Mouse (Mus musculus) intestine, embryonic 16.5 days (tissue): ENCODE results near the gene Ubqln4. TPM values are rescaled to one million over a fixed set of nuclear protein-coding genes. Genes with fewer than 3 reads are reported as not detected.
A peak's percentile ranks its signal among the peaks of the same experiment; 100 is the strongest.

Experiments used
- ATAC-seq: fragments of 200-750 bp; cut with Nextera tagmentation; 2 replicates; pipeline ENCODE4 v1.8.0; 2017; ENCODE audit warnings: moderate TSS enrichment, moderate library complexity
- H3K27ac ChIP-seq: fragments of 300-500 bp; sonication (generic); 2 replicates; pipeline ENCODE4 v1.5.1; 2014; ENCODE audit warnings: mild to moderate bottlenecking, low read length
- H3K27me3 ChIP-seq: fragments of 300-500 bp; sonication (generic); replicated peaks from 2 replicates; pipeline ENCODE4 v1.6.1; 2014; ENCODE audit warnings: low read length, control low read depth, mixed read lengths; ENCODE audit not compliant: control insufficient read depth, insufficient read depth
- H3K36me3 ChIP-seq: fragments of 300-500 bp; sonication (generic); 2 replicates; pipeline ENCODE4 v1.6.1; 2014; ENCODE audit warnings: low read length, control low read depth; ENCODE audit not compliant: control insufficient read depth, insufficient read depth
- H3K4me1 ChIP-seq: fragments of 300-500 bp; sonication (generic); 2 replicates; pipeline ENCODE4 v1.6.1; 2014; ENCODE audit warnings: low read length, control low read depth, mixed read lengths; ENCODE audit not compliant: control insufficient read depth, insufficient read depth
- H3K4me2 ChIP-seq: fragments of 300-500 bp; sonication (generic); 2 replicates; pipeline ENCODE4 v1.6.1; 2014; ENCODE audit warnings: low read depth, low read length, control low read depth
- H3K4me3 ChIP-seq: fragments of 300-500 bp; sonication (generic); 2 replicates; pipeline ENCODE4 v1.5.1; 2014; ENCODE audit warnings: mild to moderate bottlenecking, low read length
- H3K9ac ChIP-seq: fragments of 300-500 bp; sonication (generic); 2 replicates; pipeline ENCODE4 v1.6.1; 2014; ENCODE audit warnings: low read depth, low read length
- H3K9me3 ChIP-seq: fragments of 300-500 bp; sonication (generic); 2 replicates; pipeline ENCODE4 v1.6.1; 2016; ENCODE audit warnings: low read length, control low read depth; ENCODE audit not compliant: control insufficient read depth
- WGBS: fragments of 180-500 bp; shearing (Covaris S2); extraction: QIAGEN DNeasy Blood & Tissue Kit; methylation state at CpG from one replicate; pipeline ENCODE4 v1.1.7; 2014; 5-methylcytosine and 5-hydroxymethylcytosine counted together
- polyA plus RNA-seq: library from polyadenylated mRNA; unstranded; fragments of >200 nt; fragmentation: Nextera tagmentation; extraction: Ambion mirVana; gene quantifications from 2 replicates; pipeline ENCODE4 v1.2.1, GENCODE M21; 2015

Ubqln4 gene
- polyA plus RNA-seq, 1 experiment from 2014 or later: 37.2 TPM

DNA sequence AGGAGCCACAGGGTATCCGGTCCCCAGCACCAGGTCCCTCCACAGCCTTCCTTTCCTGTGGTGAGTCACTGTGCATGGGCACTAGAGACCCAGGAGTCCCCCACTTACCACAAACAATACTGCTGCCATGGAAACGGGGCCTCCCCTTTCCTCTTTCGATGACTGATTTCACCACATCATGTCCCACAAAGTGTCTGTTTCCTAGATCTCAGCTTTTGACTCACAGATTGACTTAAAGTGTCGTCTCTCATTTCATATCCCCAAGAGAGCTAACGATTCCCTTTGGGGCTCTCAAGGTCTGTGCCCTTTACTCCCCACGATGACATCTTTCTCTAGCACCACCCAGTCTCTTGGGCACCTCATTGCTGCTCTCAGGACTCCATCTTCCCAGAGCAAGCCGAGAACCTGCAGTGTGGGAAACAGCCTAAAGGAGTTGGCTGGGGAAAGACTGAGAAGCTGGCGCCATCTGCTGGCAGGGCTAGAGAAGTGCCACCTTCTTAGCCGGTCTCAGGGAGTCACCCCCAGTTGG, 31.7 kb upstream of the Ubqln4 start:
- no peaks in the 10 kb centered on the region for H3K9me3 ChIP-seq
- no peaks in the 10 kb centered on the region for H3K27me3 ChIP-seq
- H3K4me2 ChIP-seq: no peak overlapping the region
- H3K27ac ChIP-seq: no peak overlapping the region
- H3K36me3 ChIP-seq: peaks cover 3% of the 10 kb centered on the region; the same call in 1 of the 2 replicates
- peak; percentile 17 for ATAC-seq
- H3K9ac ChIP-seq: no peak overlapping the region
- no peak overlapping the region for H3K4me3 ChIP-seq
- peaks cover 6% of the 10 kb centered on the region; the same call in 1 of the 2 replicates for H3K4me1 ChIP-seq
- 29% methylated on average over 9 of the region's 9 CpGs for WGBS

DNA sequence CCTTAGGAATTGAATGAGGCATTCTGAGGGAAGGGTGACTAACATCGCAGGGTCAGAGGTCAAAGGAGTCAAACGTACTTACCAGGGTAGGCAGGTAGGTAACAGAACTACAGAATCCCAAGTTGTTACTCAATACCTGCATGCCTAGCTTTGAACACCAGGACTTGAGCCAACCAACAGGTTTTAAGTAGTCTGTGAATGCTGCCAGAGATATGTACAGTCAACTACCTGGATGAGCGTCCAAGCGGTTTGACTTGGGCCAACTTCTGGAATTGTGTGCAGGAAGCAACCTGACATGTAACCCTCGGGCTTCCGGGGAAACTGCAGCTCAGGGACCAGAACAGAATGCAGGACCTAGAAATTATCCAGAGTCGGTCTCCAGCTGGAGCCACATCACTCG, 30.5 kb upstream of the Ubqln4 start:
- WGBS: 82% methylated on average over 8 of the region's 8 CpGs

DNA sequence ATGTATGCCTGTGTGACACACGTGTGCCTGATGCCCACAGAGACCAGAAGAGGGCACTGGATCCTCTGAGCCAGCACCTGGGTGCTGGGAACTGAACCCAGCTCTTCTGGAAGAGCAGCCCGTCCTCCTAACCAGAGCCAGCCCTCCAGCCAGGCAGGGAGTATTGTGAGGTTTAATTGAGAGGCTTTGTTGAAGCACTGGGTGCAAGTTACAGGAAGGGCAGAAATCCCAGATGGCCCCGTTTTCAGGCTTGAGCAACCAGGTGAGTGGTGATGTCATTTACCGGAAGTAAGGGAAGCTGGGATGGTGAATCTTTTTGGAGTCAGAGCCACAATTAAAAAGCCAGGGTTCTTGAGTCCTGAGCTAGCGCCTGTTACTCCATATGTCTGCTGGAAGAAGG, 28.5 kb upstream of the Ubqln4 start:
- Histone ChIP-seq H3K27me3 (no peaks in the 10 kb centered on the region), H3K4me3 (no peak overlapping the region), H3K9me3 (no peaks in the 10 kb centered on the region), H3K4me1 (peaks cover 23% of the 10 kb centered on the region), H3K9ac (no peak overlapping the region), H3K27ac (no peak overlapping the region), H3K36me3 (peaks cover 3% of the 10 kb centered on the region; the same call in 1 of the 2 replicates), H3K4me2 (no peak overlapping the region)
- WGBS: 87% methylated on average over 5 of the region's 5 CpGs
- no peak for ATAC-seq

More for the DNA sequence above, 30.5 kb upstream of the Ubqln4 start:
- Histone ChIP-seq H3K4me1 (peaks cover 12% of the 10 kb centered on the region), H3K4me2 (no peak overlapping the region), H3K4me3 (no peak overlapping the region), H3K9me3 (no peaks in the 10 kb centered on the region), H3K27ac (no peak overlapping the region), H3K9ac (no peak overlapping the region), H3K36me3 (peaks cover 3% of the 10 kb centered on the region; the same call in 1 of the 2 replicates), H3K27me3 (no peaks in the 10 kb centered on the region)
- ATAC-seq: no peak

GRCm38 (mm10) chr3:88526157-88527131, 27.1 kb upstream of the Ubqln4 start:
- H3K4me2 ChIP-seq: 0 out of 2 replicates have a peak overlapping the region, but pooled peaks have one; percentile 0
- no peak overlapping the region for H3K9ac ChIP-seq
- H3K36me3 ChIP-seq: peaks cover 3% of the 10 kb centered on the region; the same call in 1 of the 2 replicates
- H3K9me3 ChIP-seq: no peaks in the 10 kb centered on the region
- H3K27ac ChIP-seq: no peak overlapping the region
- ATAC-seq: peak; percentile 69
- no peak overlapping the region for H3K4me3 ChIP-seq
- no peaks in the 10 kb centered on the region for H3K27me3 ChIP-seq
- H3K4me1 ChIP-seq: peaks cover 30% of the 10 kb centered on the region
- 34% methylated on average over 17 of the region's 17 CpGs for whole genome bisulfite sequencing

DNA sequence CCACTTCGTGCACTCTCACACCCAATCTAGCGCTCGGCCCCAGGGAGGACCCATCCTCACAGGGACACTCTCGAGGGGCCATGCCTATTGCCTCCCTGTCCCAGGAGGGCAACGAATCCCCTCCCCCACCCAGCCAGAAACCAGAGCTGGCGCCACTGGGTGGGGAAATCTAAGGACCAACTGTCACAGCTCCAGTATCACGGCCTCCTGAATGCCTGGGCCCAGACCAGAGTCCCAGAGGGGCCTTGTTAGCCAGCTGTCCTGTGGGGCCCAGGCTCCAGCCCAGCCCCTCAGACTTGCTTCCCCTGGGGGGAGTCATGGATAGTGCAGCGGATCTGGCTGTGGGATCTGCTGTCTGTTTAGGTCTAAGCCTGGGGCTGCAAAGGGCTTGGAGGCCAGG, 26.0 kb upstream of the Ubqln4 start:
- H3K36me3 ChIP-seq: peaks cover 3% of the 10 kb centered on the region; the same call in 1 of the 2 replicates
- H3K4me2 ChIP-seq: no peak overlapping the region
- no peak for ATAC-seq
- no peak overlapping the region for H3K27ac ChIP-seq
- peak overlapping the region; percentile 47 for H3K9ac ChIP-seq
- H3K27me3 ChIP-seq: no peaks in the 10 kb centered on the region
- H3K9me3 ChIP-seq: no peaks in the 10 kb centered on the region
- H3K4me3 ChIP-seq: no peak overlapping the region
- H3K4me1 ChIP-seq: peaks cover 30% of the 10 kb centered on the region
- WGBS: 45% methylated on average over 8 of the region's 8 CpGs

DNA sequence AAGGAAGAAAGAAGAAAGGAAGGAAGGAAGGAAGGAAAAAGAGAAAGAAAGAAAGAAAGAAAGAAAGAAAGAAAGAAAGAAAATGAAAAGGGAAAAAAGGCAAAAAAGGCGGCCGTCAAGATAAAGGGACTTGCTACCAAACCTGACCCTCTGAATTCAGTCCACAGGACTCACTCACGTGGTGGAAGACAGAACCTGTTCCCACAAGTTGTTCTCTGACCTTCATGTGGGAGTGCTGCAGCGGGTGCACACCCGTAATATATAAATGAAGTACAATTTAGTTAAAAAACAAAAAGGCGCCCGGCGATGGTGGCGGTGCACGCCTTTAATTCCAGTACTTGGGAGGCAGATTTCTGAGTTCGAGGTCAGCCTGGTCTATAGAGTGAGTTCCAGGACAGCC, 24.9 kb upstream of the Ubqln4 start:
- Histone ChIP-seq H3K27me3 (no peaks in the 10 kb centered on the region), H3K27ac (no peak overlapping the region), H3K9ac (no peak overlapping the region), H3K9me3 (no peaks in the 10 kb centered on the region), H3K4me2 (no peak overlapping the region), H3K4me1 (peaks cover 36% of the 10 kb centered on the region), H3K36me3 (peaks cover 3% of the 10 kb centered on the region; the same call in 1 of the 2 replicates), H3K4me3 (no peak overlapping the region)
- 79% methylated on average over 11 of the region's 11 CpGs for WGBS
- no peak for ATAC-seq

DNA sequence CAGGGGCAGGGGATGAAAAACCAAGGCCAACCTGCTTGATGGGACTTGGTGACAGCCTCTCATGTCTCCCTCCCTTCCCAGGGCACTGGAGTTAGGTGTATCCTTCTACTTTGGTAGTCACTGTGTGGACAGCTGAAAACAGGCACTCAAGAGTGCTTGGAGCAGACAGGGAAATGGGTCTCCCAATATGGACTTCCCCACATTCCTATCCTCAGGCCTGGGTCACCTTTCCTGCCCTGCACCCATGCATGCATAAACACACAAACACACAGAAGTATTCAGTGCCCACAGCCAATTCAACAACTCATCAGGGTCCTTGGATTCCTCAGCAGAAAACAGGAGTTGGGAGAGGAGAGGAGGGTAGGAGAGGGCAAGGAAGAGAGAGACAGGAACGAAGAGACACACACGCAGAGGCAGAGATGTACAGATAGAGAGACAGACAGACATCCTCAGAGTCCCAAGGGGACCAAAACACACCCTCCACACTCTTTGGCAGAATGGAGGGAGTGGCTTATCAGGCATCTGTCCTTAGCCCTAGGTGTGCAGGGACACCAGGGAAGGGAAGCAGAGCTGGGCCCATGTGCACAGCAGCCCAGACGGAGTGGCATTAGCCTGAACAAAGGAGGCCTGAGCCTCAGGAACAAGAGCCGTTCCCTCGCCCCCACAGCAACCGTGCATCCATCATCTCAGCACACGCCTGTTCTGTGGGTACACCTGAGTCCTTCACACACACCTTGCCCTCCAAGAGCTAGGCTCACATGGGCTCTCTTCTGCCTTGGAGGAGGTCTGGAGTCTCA, 24.2 kb upstream of the Ubqln4 start:
- ATAC-seq: no peak
- H3K9me3 ChIP-seq: no peaks in the 10 kb centered on the region
- H3K27ac ChIP-seq: no peak overlapping the region
- no peaks in the 10 kb centered on the region for H3K27me3 ChIP-seq
- H3K9ac ChIP-seq: peak overlapping the region; percentile 35
- peaks cover 43% of the 10 kb centered on the region for H3K4me1 ChIP-seq
- H3K4me2 ChIP-seq: peak overlapping the region; percentile 88
- peaks cover 2% of the 10 kb centered on the region; the same call in 1 of the 2 replicates for H3K36me3 ChIP-seq
- peak overlapping the region; percentile 85 for H3K4me3 ChIP-seq
- WGBS: 52% methylated on average over 7 of the region's 7 CpGs

GRCm38 (mm10) chr3:88530082-88530864, 23.3 kb upstream of the Ubqln4 start:
- Histone ChIP-seq H3K4me2 (peak overlapping the region; percentile 88), H3K27ac (peak overlapping the region; percentile 26; the same call in 1 of the 2 replicates), H3K9ac (peak overlapping the region; percentile 94), H3K9me3 (no peaks in the 10 kb centered on the region), H3K27me3 (no peaks in the 10 kb centered on the region), H3K4me3 (peak overlapping the region; percentile 85), H3K4me1 (peaks cover 52% of the 10 kb centered on the region), H3K36me3 (no peaks in the 10 kb centered on the region)
- 18% methylated on average over 11 of the region's 11 CpGs for WGBS
- no peak for ATAC-seq
